Mouse (Mus musculus): ENCODE results near the gene Il11ra1. TPM values are rescaled to one million over a fixed set of nuclear protein-coding genes. Genes with fewer than 3 reads are reported as not detected.
"Not testable (repeated sequence)": the region's sequence is repeated elsewhere in the genome, so short reads cannot be mapped to it uniquely, and the experiment has no call there.

Gene Il11ra1
- polyA plus RNA-seq, 1 experiment = 3.3 TPM

GRCm38 (mm10) chr4:41678863-41679262, 20.9 kb upstream of the Il11ra1 start:
- Histone ChIP-seq H3K36me3 (ENCODE audit: control insufficient read depth, insufficient read depth) (no peaks in the 10 kb centered on the region), H3K4me2 (ENCODE audit: low read depth) (no peak overlapping the region), H3K27me3 (ENCODE audit: control insufficient read depth, insufficient read depth, insufficient read length) (peaks cover 74% of the 10 kb centered on the region), H3K79me2 (ENCODE audit: control insufficient read depth, insufficient read depth) (no peaks in the 10 kb centered on the region), H3ac (ENCODE audit: control insufficient read depth, insufficient read length) (no peak overlapping the region), H3K4me3 (no peak overlapping the region)
- TF ChIP-seq SRF (IDR thresholded peaks at IDR 0.05; ENCODE audit: control insufficient read depth, insufficient read length, low read depth) (no peak), POLR2A (IDR thresholded peaks at IDR 0.05; ENCODE audit: insufficient read length, low read depth) (no peak), MYOG (IDR thresholded peaks at IDR 0.05; ENCODE audit: control insufficient read depth in 1 of 3, insufficient read depth in 1 of 3, insufficient read length in 2 of 3, low read depth in 2 of 3) (no peak), MYOD1 (IDR thresholded peaks at IDR 0.05; ENCODE audit: control insufficient read depth in 1 of 3, insufficient read length in 2 of 3, low read depth in 2 of 3) (no peak), TCF12 (IDR thresholded peaks at IDR 0.05; ENCODE audit: insufficient read depth, poor library complexity, severe bottlenecking) (no peak), TCF3 (IDR thresholded peaks at IDR 0.05; ENCODE audit: insufficient read length, low read depth) (no peak), REST (IDR thresholded peaks at IDR 0.05; ENCODE audit: insufficient read depth, insufficient read length) (no peak), USF1 (IDR thresholded peaks at IDR 0.05; ENCODE audit: low read depth) (no peak), CEBPB (IDR thresholded peaks at IDR 0.05; ENCODE audit: insufficient read depth, poor library complexity, severe bottlenecking) (no peak), POLR2AphosphoS2 (IDR thresholded peaks at IDR 0.05; ENCODE audit: insufficient read length, low read depth) (no peak)

DNA sequence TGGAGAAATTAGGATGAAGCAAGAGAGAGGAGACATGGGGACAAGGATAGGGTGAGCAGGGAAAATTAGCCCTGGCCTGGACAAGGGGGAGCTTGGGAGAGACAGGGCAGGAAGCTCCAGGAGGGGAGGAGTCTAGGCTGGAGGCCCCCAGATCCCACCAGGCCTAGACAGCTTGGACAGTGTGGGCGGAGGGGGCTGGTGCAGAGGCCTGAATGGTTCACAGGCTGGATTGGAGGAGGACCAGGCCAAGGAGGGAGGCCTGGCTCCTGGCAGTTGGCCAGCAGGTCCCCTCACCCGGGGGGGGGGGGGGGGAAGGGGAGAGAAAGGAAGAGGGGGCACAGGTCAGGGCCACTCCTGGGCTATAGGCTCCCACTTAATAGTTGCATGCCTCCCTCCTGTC, 20.5 kb upstream of the Il11ra1 start:
- H3ac ChIP-seq (ENCODE audit: control insufficient read depth, insufficient read length) = no peak overlapping the region
- TF ChIP-seq SRF (IDR thresholded peaks at IDR 0.05; ENCODE audit: control insufficient read depth, insufficient read length, low read depth) (no peak), TCF12 (IDR thresholded peaks at IDR 0.05; ENCODE audit: insufficient read depth, poor library complexity, severe bottlenecking) (no peak), E2F4 (IDR thresholded peaks at IDR 0.05; ENCODE audit: insufficient read depth) (no peak), REST (IDR thresholded peaks at IDR 0.05; ENCODE audit: insufficient read depth, insufficient read length) (no peak), POLR2A (IDR thresholded peaks at IDR 0.05; ENCODE audit: insufficient read length, low read depth) (no peak), MAX (IDR thresholded peaks at IDR 0.05; ENCODE audit: low read depth) (no peak), USF1 (IDR thresholded peaks at IDR 0.05; ENCODE audit: low read depth) (no peak), CEBPB (IDR thresholded peaks at IDR 0.05; ENCODE audit: insufficient read depth, poor library complexity, severe bottlenecking) (no peak), MYOG (IDR thresholded peaks at IDR 0.05; ENCODE audit: control insufficient read depth in 1 of 3, insufficient read depth in 1 of 3, insufficient read length in 2 of 3, low read depth in 2 of 3) (no peak), TCF3 (IDR thresholded peaks at IDR 0.05; ENCODE audit: insufficient read length, low read depth) (no peak), POLR2AphosphoS2 (IDR thresholded peaks at IDR 0.05; ENCODE audit: insufficient read length, low read depth) (no peak), MYOD1 (IDR thresholded peaks at IDR 0.05; ENCODE audit: control insufficient read depth in 1 of 3, insufficient read length in 2 of 3, low read depth in 2 of 3) (no peak)
- H3K79me2 ChIP-seq (ENCODE audit: control insufficient read depth, insufficient read depth) = no peaks in the 10 kb centered on the region
- H3K36me3 ChIP-seq (ENCODE audit: control insufficient read depth, insufficient read depth) = no peaks in the 10 kb centered on the region
- peaks cover 70% of the 10 kb centered on the region for H3K27me3 ChIP-seq (ENCODE audit: control insufficient read depth, insufficient read depth, insufficient read length)
- H3K4me3 ChIP-seq = no peak overlapping the region
- H3K4me2 ChIP-seq (ENCODE audit: low read depth) = no peak overlapping the region

DNA sequence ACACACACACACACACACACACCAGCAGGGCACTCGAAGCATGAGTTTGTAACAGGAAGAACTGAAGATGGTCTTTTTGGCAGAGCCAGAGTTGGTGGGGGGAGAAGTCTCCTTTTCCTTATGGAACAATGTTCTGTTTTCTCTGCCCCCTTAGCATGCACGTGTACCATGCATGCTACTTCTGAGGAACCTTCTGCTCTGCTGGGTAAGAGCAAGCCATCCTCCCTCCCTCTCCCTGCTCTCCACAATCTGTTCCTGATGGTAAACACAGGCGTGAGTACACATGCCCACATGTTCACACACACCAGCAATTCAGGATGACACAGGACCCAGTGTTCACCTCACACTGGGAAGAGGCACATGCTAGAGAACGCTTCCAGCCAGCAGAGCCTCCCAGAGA, 18.6 kb upstream of the Il11ra1 start:
- H3ac ChIP-seq (ENCODE audit: control insufficient read depth, insufficient read length) = no peak overlapping the region
- no peak overlapping the region for H3K4me3 ChIP-seq
- no peaks in the 10 kb centered on the region for H3K36me3 ChIP-seq (ENCODE audit: control insufficient read depth, insufficient read depth)
- no peak overlapping the region for H3K4me2 ChIP-seq (ENCODE audit: low read depth)
- TF ChIP-seq SRF (IDR thresholded peaks at IDR 0.05; ENCODE audit: control insufficient read depth, insufficient read length, low read depth) (no peak), POLR2A (IDR thresholded peaks at IDR 0.05; ENCODE audit: insufficient read length, low read depth) (no peak), TCF3 (IDR thresholded peaks at IDR 0.05; ENCODE audit: insufficient read length, low read depth) (no peak), MYOD1 (IDR thresholded peaks at IDR 0.05; ENCODE audit: control insufficient read depth in 1 of 3, insufficient read length in 2 of 3, low read depth in 2 of 3) (no peak), USF1 (IDR thresholded peaks at IDR 0.05; ENCODE audit: low read depth) (no peak), CEBPB (IDR thresholded peaks at IDR 0.05; ENCODE audit: insufficient read depth, poor library complexity, severe bottlenecking) (no peak), POLR2AphosphoS2 (IDR thresholded peaks at IDR 0.05; ENCODE audit: insufficient read length, low read depth) (no peak), MAX (IDR thresholded peaks at IDR 0.05; ENCODE audit: low read depth) (no peak), TCF12 (IDR thresholded peaks at IDR 0.05; ENCODE audit: insufficient read depth, poor library complexity, severe bottlenecking) (no peak), MYOG (IDR thresholded peaks at IDR 0.05; ENCODE audit: control insufficient read depth in 1 of 3, insufficient read depth in 1 of 3, insufficient read length in 2 of 3, low read depth in 2 of 3) (no peak), E2F4 (IDR thresholded peaks at IDR 0.05; ENCODE audit: insufficient read depth) (no peak), REST (IDR thresholded peaks at IDR 0.05; ENCODE audit: insufficient read depth, insufficient read length) (no peak)
- H3K27me3 ChIP-seq (ENCODE audit: control insufficient read depth, insufficient read depth, insufficient read length) = peaks cover 56% of the 10 kb centered on the region
- H3K79me2 ChIP-seq (ENCODE audit: control insufficient read depth, insufficient read depth) = no peaks in the 10 kb centered on the region

DNA sequence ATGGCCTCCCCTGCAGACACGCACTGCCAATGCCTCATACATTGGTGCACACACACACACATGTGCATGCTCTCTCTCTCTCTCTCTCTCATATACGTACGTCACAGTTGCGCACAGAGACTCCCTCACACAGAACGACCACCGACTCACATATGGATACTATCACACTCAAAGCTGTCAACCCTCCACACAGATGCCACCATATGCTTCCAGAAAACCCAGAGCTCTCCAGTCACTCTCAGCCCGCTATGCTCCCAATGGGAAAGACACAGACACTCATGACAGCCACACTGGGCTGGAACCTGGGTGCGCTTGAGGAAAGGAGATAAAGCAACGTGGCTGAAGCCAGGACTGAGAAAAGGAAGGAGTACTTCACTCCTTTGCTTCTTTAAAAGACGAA, 17.8 kb upstream of the Il11ra1 start:
- Histone ChIP-seq H3K4me3 (no peak overlapping the region), H3K4me2 (ENCODE audit: low read depth) (no peak overlapping the region), H3K27me3 (ENCODE audit: control insufficient read depth, insufficient read depth, insufficient read length) (peaks cover 48% of the 10 kb centered on the region), H3K79me2 (ENCODE audit: control insufficient read depth, insufficient read depth) (no peaks in the 10 kb centered on the region), H3ac (ENCODE audit: control insufficient read depth, insufficient read length) (no peak overlapping the region), H3K36me3 (ENCODE audit: control insufficient read depth, insufficient read depth) (no peaks in the 10 kb centered on the region)
- no peak for TF ChIP-seq POLR2A (IDR thresholded peaks at IDR 0.05; ENCODE audit: insufficient read length, low read depth)

DNA sequence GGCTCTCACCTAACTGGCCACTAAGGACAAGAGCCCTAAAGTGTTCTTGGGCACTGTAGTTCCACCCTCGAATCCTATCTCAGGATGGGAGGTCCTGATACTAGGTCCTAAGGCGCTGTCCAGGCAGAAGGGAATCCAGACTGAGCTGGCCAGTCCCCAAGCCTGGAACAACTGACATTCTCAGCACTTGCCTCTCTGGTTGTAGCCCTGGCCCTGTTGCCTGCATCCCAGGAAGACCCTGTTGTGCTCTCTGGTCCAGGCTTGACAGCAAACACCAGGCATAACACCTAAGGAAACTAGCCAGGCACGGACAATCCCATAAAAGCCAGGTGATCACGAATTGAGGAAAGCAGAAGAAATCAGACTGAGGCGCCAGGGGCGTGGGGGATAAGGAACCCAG, 17.0 kb upstream of the Il11ra1 start:
- Histone ChIP-seq H3K4me3 (no peak overlapping the region), H3K27me3 (ENCODE audit: control insufficient read depth, insufficient read depth, insufficient read length) (peaks cover 40% of the 10 kb centered on the region), H3K79me2 (ENCODE audit: control insufficient read depth, insufficient read depth) (no peaks in the 10 kb centered on the region), H3ac (ENCODE audit: control insufficient read depth, insufficient read length) (no peak overlapping the region), H3K4me2 (ENCODE audit: low read depth) (no peak overlapping the region), H3K36me3 (ENCODE audit: control insufficient read depth, insufficient read depth) (no peaks in the 10 kb centered on the region)
- no peak for TF ChIP-seq REST (IDR thresholded peaks at IDR 0.05; ENCODE audit: insufficient read depth, insufficient read length)
- TF ChIP-seq POLR2AphosphoS2 (IDR thresholded peaks at IDR 0.05; ENCODE audit: insufficient read length, low read depth) = no peak
- TF ChIP-seq CEBPB (IDR thresholded peaks at IDR 0.05; ENCODE audit: insufficient read depth, poor library complexity, severe bottlenecking) = no peak
- no peak for TF ChIP-seq TCF3 (IDR thresholded peaks at IDR 0.05; ENCODE audit: insufficient read length, low read depth)
- no peak for TF ChIP-seq POLR2A (IDR thresholded peaks at IDR 0.05; ENCODE audit: insufficient read length, low read depth)
- TF ChIP-seq USF1 (IDR thresholded peaks at IDR 0.05; ENCODE audit: low read depth) = no peak

DNA sequence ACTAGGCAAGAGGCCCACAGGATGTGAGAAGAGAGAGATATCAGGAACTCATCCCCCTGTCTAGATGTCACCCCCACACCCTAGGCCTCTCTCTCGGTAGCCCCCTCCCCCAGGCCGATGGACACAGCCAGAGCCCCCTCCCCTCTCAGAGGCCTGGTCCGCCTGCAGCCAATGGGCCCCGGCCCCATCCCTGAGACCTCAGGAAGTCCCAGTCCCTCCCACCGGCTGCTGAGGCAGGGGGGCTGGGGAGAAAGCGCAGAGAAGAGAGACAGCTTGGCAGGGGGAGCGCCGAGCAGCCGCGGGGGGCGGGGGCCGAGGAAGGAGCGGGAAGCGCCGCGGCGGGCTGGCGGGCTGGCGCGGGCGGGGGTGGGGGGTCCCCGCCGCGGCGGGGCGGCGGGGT, 16.5 kb upstream of the Il11ra1 start:
- not testable (repeated sequence) for H3K4me3 ChIP-seq; H3K4me2 ChIP-seq (ENCODE audit: low read depth); H3K79me2 ChIP-seq (ENCODE audit: control insufficient read depth, insufficient read depth); H3K36me3 ChIP-seq (ENCODE audit: control insufficient read depth, insufficient read depth); H3ac ChIP-seq (ENCODE audit: control insufficient read depth, insufficient read length)
- H3K27me3 ChIP-seq (ENCODE audit: control insufficient read depth, insufficient read depth, insufficient read length) = peaks cover 37% of the 10 kb centered on the region

DNA sequence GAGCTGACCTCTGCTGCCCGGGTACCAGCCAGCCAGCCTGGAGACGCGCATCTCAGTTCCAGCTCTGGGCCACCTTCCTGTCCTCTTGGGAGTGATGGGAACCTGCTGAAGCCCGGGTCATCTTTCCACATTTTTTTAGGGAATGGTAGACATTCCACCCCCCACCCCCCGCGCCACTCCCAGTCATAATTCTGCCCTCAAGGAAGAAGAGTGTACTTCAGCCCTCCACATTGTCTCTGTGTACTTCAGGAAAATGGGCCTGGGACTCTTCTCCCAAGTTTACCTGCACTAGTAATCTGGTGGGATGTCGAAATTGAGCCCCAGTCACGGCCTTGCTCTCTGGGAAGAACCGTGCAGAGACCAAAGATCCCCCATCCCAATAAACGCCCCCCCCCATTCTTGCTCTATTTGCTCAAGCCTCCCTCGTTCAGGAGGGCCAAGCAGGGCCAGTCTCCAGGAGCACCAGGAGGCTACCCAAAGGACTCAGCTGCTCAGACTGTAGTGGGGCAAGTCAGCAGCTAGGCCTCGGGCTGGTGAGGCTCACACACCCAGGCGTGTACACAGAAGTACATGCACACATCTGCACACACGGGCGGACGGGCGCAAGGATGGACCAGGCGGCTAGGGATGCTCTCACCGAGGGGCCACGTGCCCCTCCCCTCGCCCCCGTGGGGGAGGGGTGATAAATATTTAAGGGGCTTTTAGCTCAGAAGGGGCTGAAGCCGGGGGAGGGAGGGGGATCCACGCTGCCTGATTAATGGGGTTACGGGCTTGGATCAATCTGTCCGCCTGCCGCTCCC, 15.5 kb upstream of the Il11ra1 start:
- not testable (repeated sequence) for H3K4me3 ChIP-seq; H3ac ChIP-seq (ENCODE audit: control insufficient read depth, insufficient read length); H3K4me2 ChIP-seq (ENCODE audit: low read depth); H3K79me2 ChIP-seq (ENCODE audit: control insufficient read depth, insufficient read depth); H3K36me3 ChIP-seq (ENCODE audit: control insufficient read depth, insufficient read depth)
- peaks cover 27% of the 10 kb centered on the region for H3K27me3 ChIP-seq (ENCODE audit: control insufficient read depth, insufficient read depth, insufficient read length)

Data from myocyte (in vitro differentiated cells).